Mouse (Mus musculus) MEL (cell line): ENCODE measurements around the gene Aadac. TPM values are rescaled to one million over a fixed set of nuclear protein-coding genes. Genes with fewer than 3 reads are reported as not detected.

ENCODE experiments used
- DNase-seq: peaks from one replicate; pipeline ENCODE4 v3.0.0; 2011; ENCODE audit warnings: low read depth, low spot score
- H3K27ac ChIP-seq: 2 replicates; pipeline ENCODE4 v1.5.1; 2012; ENCODE audit warnings: low read depth, mild to moderate bottlenecking, control low read depth, low read length, moderate library complexity; ENCODE audit not compliant: control insufficient read depth
- H3K27me3 ChIP-seq, 2 experiments: fragments of 150-350 bp in 1 of 2; sonication (generic) in 1 of 2; 2 replicates each; pipeline ENCODE4 v1.6.1; 2012; ENCODE audit warnings: low read length in 2 of 2, mild to moderate bottlenecking in 2 of 2, improper control_type of control experiment in 1 of 2, moderate library complexity in 1 of 2; ENCODE audit not compliant: insufficient read depth in 2 of 2, control insufficient read depth in 1 of 2
- H3K36me3 ChIP-seq, 2 experiments: 2 replicates each; pipeline ENCODE4 v1.6.1; 2012 to 2014; ENCODE audit warnings: low read length in 2 of 2, improper control_type of control experiment in 1 of 2, inconsistent platforms in 1 of 2, mild to moderate bottlenecking in 1 of 2; ENCODE audit not compliant: insufficient read depth in 2 of 2, control insufficient read depth in 1 of 2
- H3K4me1 ChIP-seq, 2 experiments: fragments of 150-350 bp in 1 of 2; sonication (generic) in 1 of 2; 2 replicates each; pipeline ENCODE4 v1.6.1; 2012; ENCODE audit warnings: low read length in 2 of 2, improper control_type of control experiment in 1 of 2, mild to moderate bottlenecking in 1 of 2; ENCODE audit not compliant: insufficient read depth in 2 of 2, control insufficient read depth in 1 of 2
- H3K4me3 ChIP-seq, 2 experiments: fragments of 150-350 bp in 1 of 2; sonication (generic) in 1 of 2; 2 replicates each; pipeline ENCODE4 v1.5.1; 2012; ENCODE audit warnings: low read depth in 2 of 2, low read length in 2 of 2, mild to moderate bottlenecking in 2 of 2, moderate library complexity in 2 of 2, control low read depth in 1 of 2, improper control_type of control experiment in 1 of 2; ENCODE audit not compliant: control insufficient read depth in 1 of 2, insufficient read depth in 1 of 2
- H3K79me2 ChIP-seq: 2 replicates; pipeline ENCODE4 v1.6.1; 2012; ENCODE audit warnings: mild to moderate bottlenecking, low read length, moderate library complexity; ENCODE audit not compliant: control insufficient read depth, poor library complexity, insufficient read depth
- H3K9ac ChIP-seq: 2 replicates; pipeline ENCODE4 v1.6.1; 2012; ENCODE audit warnings: low read depth, mild to moderate bottlenecking, control low read depth, low read length, moderate library complexity; ENCODE audit not compliant: control insufficient read depth, poor library complexity, severe bottlenecking
- H3K9me3 ChIP-seq: fragments of 150-350 bp; sonication (generic); replicated peaks from 2 replicates; pipeline ENCODE4 v1.6.1; 2012; ENCODE audit warnings: mild to moderate bottlenecking, low read length, improper control_type of control experiment, moderate library complexity; ENCODE audit not compliant: insufficient read depth
- CHD1 ChIP-seq: IDR thresholded peaks from 2 replicates; pipeline ENCODE4 v1.6.1; 2012; ENCODE audit warnings: low read depth, mild to moderate bottlenecking, inconsistent platforms, low read length, improper control_type of control experiment
- CHD2 ChIP-seq: IDR thresholded peaks from 2 replicates; pipeline ENCODE4 v1.6.1; 2011; ENCODE audit warnings: low read length, improper control_type of control experiment
- EP300 ChIP-seq, 2 experiments: IDR thresholded peaks; 2 replicates each; pipeline ENCODE4 v1.6.1; 2011; ENCODE audit warnings: improper control_type of control experiment in 2 of 2, low read length in 2 of 2, low read depth in 1 of 2, mild to moderate bottlenecking in 1 of 2
- ETS1 ChIP-seq: IDR thresholded peaks from 2 replicates; pipeline ENCODE4 v1.6.1; 2012; ENCODE audit warnings: low read depth, mild to moderate bottlenecking, inconsistent platforms, low read length, improper control_type of control experiment, moderate library complexity
- GABPA ChIP-seq: IDR thresholded peaks from 2 replicates; pipeline ENCODE4 v1.6.1; 2012; ENCODE audit warnings: low read depth, mild to moderate bottlenecking, inconsistent platforms, low read length, improper control_type of control experiment, moderate library complexity
- GATA1 ChIP-seq: IDR thresholded peaks from 2 replicates; pipeline ENCODE4 v1.6.1; 2011; ENCODE audit warnings: low read depth, low read length, improper control_type of control experiment
- HCFC1 ChIP-seq: IDR thresholded peaks from 2 replicates; pipeline ENCODE4 v1.6.1; 2012; ENCODE audit warnings: low read depth, mild to moderate bottlenecking, inconsistent platforms, low read length, improper control_type of control experiment, moderate library complexity
- JUND ChIP-seq: IDR thresholded peaks from 2 replicates; pipeline ENCODE4 v1.6.1; 2011; ENCODE audit warnings: low read depth, mild to moderate bottlenecking, improper control_type of control experiment, low read length
- MAX ChIP-seq: IDR thresholded peaks from 2 replicates; pipeline ENCODE4 v1.6.1; 2011; ENCODE audit warnings: low read length, improper control_type of control experiment
- MAZ ChIP-seq: IDR thresholded peaks from 2 replicates; pipeline ENCODE4 v1.6.1; 2012; ENCODE audit warnings: low read depth, mild to moderate bottlenecking, inconsistent platforms, low read length, improper control_type of control experiment
- MXI1 ChIP-seq: IDR thresholded peaks from 2 replicates; pipeline ENCODE4 v1.6.1; 2011; ENCODE audit warnings: mild to moderate bottlenecking, low read depth, low read length, improper control_type of control experiment
- MYC ChIP-seq: IDR thresholded peaks from 2 replicates; pipeline ENCODE4 v1.6.1; 2011; ENCODE audit warnings: low read depth, mild to moderate bottlenecking, low read length, improper control_type of control experiment, moderate library complexity
- NRF1 ChIP-seq: IDR thresholded peaks from 2 replicates; pipeline ENCODE4 v1.6.1; 2014; ENCODE audit warnings: low read depth, mild to moderate bottlenecking, inconsistent platforms, low read length, improper control_type of control experiment, moderate library complexity; ENCODE audit not compliant: poor library complexity, insufficient read depth, severe bottlenecking
- POLR2AphosphoS5 ChIP-seq: IDR thresholded peaks from 2 replicates; pipeline ENCODE4 v1.6.1; 2012; ENCODE audit warnings: low read depth, borderline replicate concordance, mild to moderate bottlenecking, inconsistent platforms, low read length, moderate library complexity, mixed read lengths
- RAD21 ChIP-seq: IDR thresholded peaks from 2 replicates; pipeline ENCODE4 v1.6.1; 2011; ENCODE audit warnings: mild to moderate bottlenecking, low read depth, low read length, improper control_type of control experiment
- RCOR1 ChIP-seq: IDR thresholded peaks from 2 replicates; pipeline ENCODE4 v1.6.1; 2012; ENCODE audit warnings: low read depth, mild to moderate bottlenecking, inconsistent platforms, low read length, improper control_type of control experiment
- SIN3A ChIP-seq: IDR thresholded peaks from 2 replicates; pipeline ENCODE4 v1.6.1; 2012; ENCODE audit warnings: low read length, improper control_type of control experiment, inconsistent platforms
- SMC3 ChIP-seq: IDR thresholded peaks from 2 replicates; pipeline ENCODE4 v1.6.1; 2011; ENCODE audit warnings: low read depth, low read length, improper control_type of control experiment
- TAL1 ChIP-seq: IDR thresholded peaks from 2 replicates; pipeline ENCODE4 v1.6.1; 2012; ENCODE audit warnings: mild to moderate bottlenecking, inconsistent platforms, low read length, moderate library complexity, mixed read lengths
- TBP ChIP-seq: IDR thresholded peaks from 2 replicates; pipeline ENCODE4 v1.8.0; 2011; ENCODE audit warnings: low read depth, low read length, improper control_type of control experiment
- TCF12 ChIP-seq: IDR thresholded peaks from 2 replicates; pipeline ENCODE4 v1.6.1; 2014; ENCODE audit warnings: low read depth, mild to moderate bottlenecking, inconsistent platforms, low read length, improper control_type of control experiment, moderate library complexity
- UBTF ChIP-seq: IDR thresholded peaks from 2 replicates; pipeline ENCODE4 v1.6.1; 2012; ENCODE audit warnings: low read depth, mild to moderate bottlenecking, inconsistent platforms, low read length, improper control_type of control experiment, moderate library complexity, borderline replicate concordance; ENCODE audit not compliant: insufficient read depth
- USF1 ChIP-seq: IDR thresholded peaks from 2 replicates; pipeline ENCODE4 v1.6.1; 2014; ENCODE audit warnings: low read depth, mild to moderate bottlenecking, inconsistent platforms, low read length, improper control_type of control experiment, moderate library complexity
- USF2 ChIP-seq, 2 experiments: IDR thresholded peaks; 2 replicates each; pipeline ENCODE4 v1.6.1; 2011 to 2012; ENCODE audit warnings: improper control_type of control experiment in 2 of 2, low read length in 2 of 2, borderline replicate concordance in 1 of 2, inconsistent platforms in 1 of 2, low read depth in 1 of 2, mild to moderate bottlenecking in 1 of 2; ENCODE audit not compliant: insufficient read depth in 1 of 2
- polyA plus RNA-seq, 2 experiments: library from polyadenylated mRNA; stranded (reverse) in 1 of 2; unstranded in 1 of 2; fragments of >175 nt in 1 of 2; fragments of >200 nt in 1 of 2; gene quantifications; 2 replicates each; pipeline versions ENCODE4 v1.2.1 to v1.2.4; 2012; ENCODE audit warnings: low replicate concordance in 2 of 2, low read depth in 1 of 2; ENCODE audit not compliant: insufficient read length in 2 of 2, insufficient read depth in 1 of 2, missing spikeins in 1 of 2
- total RNA-seq: library from RNA; depleted of rRNA; stranded (reverse); fragments of 300-350 nt; gene quantifications from 2 replicates; pipeline ENCODE4 v1.2.3, GENCODE M21; 2012

Gene Aadac
- total and polyA plus RNA-seq, 3 experiments, result not detected

DNA sequence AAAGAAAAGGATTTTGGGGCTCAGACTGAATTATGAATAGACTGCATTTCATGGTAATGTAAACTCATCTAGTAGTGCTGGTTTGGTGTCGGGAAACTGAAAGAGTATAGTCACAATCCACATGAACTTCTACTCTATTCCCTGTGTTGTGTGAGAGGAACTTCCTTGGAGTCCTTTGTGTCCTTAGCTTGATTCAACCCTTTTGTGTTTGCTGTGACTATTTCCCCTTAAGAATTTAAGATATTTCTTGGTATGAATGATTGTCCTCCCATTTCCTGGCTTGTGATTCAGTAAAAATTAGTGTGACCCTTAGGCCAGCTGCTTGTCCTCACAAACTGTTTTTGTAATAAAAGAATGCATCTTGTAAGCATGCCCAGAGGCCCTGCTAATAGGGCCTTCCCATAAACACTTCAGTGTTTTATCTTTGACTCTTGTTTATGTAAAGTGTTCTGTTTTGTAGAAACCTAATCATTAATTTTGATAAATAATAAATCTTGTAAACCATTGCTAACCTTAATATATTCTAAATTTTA, 53.4 kb downstream of the Aadac start:
- Histone ChIP-seq H3K36me3 (peaks cover 0 to 11% of the 10 kb centered on the region in 2 experiments; a peak in 2 of 4 replicates), H3K9ac (no peak overlapping the region), H3K9me3 (no peaks in the 10 kb centered on the region), H3K27ac (no peak overlapping the region), H3K27me3 (no peaks in the 10 kb centered on the region), H3K79me2 (no peaks in the 10 kb centered on the region), H3K4me1 (peaks cover 0 to 4% of the 10 kb centered on the region in 2 experiments; a peak in 1 of 4 replicates), H3K4me3 (no peak overlapping the region)
- DNase-seq, result no peak
- TF ChIP-seq RAD21 (no peak), MAZ (no peak), MAX (no peak), UBTF (no peak), USF1 (no peak), TAL1 (no peak), USF2 (IDR thresholded peaks at IDR 0.05; ENCODE audit: borderline replicate concordance in 1 of 2, insufficient read depth in 1 of 2, low read depth in 1 of 2, low read length in 2 of 2) (no peak), CHD1 (no peak)

DNA sequence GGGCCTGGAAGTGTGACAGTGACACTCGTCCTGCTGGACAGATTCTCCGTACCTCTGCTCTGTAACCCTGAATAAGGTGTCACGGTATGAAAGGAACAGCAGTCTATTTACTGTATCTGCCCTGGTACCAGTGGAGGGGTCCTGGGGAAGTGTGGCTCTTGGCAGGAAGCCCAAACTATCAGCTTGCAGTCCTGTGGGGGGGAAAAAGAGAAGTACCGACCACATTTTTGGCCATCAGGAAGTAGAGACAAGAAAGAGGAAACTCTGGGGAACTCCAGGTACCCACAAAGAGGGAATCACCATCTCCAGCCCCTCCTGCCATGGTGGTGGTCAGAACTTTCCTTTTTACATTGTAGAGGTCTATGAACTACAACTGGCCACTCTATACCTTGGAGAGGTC, 55.1 kb downstream of the Aadac start:
- DNase-seq, result peak; percentile 92
- TF ChIP-seq CHD1, result no peak
- peak; percentile 58; the same call in 1 of the 2 replicates for TF ChIP-seq MAZ
- TF ChIP-seq POLR2AphosphoS5, result no peak
- TF ChIP-seq USF1, result no peak
- no peak for TF ChIP-seq TCF12
- TF ChIP-seq JUND, result 0 out of 2 replicates have a peak, but pooled peaks have one; percentile 43
- peak; percentile 25; the same call in 1 of the 2 replicates for TF ChIP-seq MYC
- TF ChIP-seq SIN3A, result 0 out of 2 replicates have a peak, but pooled peaks have one; percentile 15
- TF ChIP-seq MXI1, result no peak
- TF ChIP-seq CHD2, result no peak
- peak; percentile 61; the same call in 1 of the 2 replicates for TF ChIP-seq ETS1
- TF ChIP-seq MAX, result no peak
- TF ChIP-seq SMC3, result no peak
- peak; percentile 61 for TF ChIP-seq RCOR1
- TF ChIP-seq TBP, result no peak
- TF ChIP-seq GATA1, result peak; percentile 41; the same call in 1 of the 2 replicates
- TF ChIP-seq EP300 (IDR thresholded peaks at IDR 0.05; ENCODE audit: low read depth in 1 of 2, low read length in 2 of 2), result peak; percentile 51 to 87
- TF ChIP-seq NRF1, result no peak
- no peak for TF ChIP-seq HCFC1
- TF ChIP-seq GABPA, result no peak

More for the DNA sequence above, 55.1 kb downstream of the Aadac start:
- Histone ChIP-seq H3K27me3 (no peaks in the 10 kb centered on the region), H3K9me3 (no peaks in the 10 kb centered on the region), H3K36me3 (peaks cover 0 to 11% of the 10 kb centered on the region in 2 experiments; a peak in 2 of 4 replicates), H3K4me1 (peaks cover 0 to 4% of the 10 kb centered on the region in 2 experiments; a peak in 1 of 4 replicates), H3K4me3 (peak overlapping the region in 1 of 2 experiments; percentile 10; a peak in 1 of 4 replicates), H3K79me2 (no peaks in the 10 kb centered on the region), H3K9ac (no peak overlapping the region), H3K27ac (no peak overlapping the region)
